Mouse (Mus musculus) natural killer cell, adult 2 months (primary cell): Measurements from ENCODE around the gene Adgrf5.

Source experiments
- DNase-seq, 2 experiments: peaks; one replicate each; pipeline ENCODE4 v3.0.0; 2022; ENCODE audit warnings: low spot score in 2 of 2

Adgrf5 gene

GRCm38 (mm10) chr17:43378703-43379102 lies 18.5 kb downstream of the Adgrf5 start:
- DNase-seq = no peak

DNA sequence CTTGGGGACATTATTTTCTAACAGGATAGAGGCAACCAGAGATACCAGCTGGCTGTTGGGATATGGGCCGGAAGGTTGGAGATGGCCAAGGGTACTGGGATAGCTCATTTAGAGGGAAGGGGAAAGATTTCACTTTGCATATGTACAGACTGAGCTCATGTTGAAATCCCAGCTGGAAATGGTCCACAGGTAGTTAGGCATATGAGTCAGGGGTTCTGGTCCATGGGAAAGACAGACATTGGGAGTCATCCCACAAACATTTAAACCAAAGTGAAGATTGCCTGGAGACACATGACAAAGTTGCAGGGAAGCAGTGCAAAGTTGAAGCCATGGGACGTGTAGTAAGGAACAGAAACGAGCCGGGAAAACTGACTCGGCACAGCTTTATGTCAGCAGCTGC lies 26.1 kb downstream of the Adgrf5 start:
- no peak for DNase-seq

DNA sequence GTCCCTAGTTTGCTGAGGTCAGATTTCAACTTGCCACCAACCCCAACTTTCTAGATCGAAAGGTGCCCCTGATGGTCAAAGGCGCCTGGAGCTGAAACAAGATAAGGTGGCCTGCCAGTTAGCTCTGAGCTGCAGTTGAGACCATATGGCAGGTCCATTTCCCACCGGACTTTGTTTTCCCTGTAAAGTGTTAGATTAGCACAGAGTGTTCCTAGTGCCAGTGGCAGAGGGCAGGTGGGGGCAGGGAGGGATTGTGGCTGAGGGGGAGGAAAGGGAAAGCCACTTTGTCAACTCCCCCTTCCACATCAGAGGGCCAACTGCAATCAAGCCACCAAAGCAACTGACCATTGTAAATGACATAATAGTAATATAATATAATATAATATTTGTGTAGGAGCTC lies 26.9 kb downstream of the Adgrf5 start:
- DNase-seq = no peak

GRCm38 (mm10) chr17:43389256-43389655 lies 29.0 kb downstream of the Adgrf5 start:
- no peak for DNase-seq

DNA sequence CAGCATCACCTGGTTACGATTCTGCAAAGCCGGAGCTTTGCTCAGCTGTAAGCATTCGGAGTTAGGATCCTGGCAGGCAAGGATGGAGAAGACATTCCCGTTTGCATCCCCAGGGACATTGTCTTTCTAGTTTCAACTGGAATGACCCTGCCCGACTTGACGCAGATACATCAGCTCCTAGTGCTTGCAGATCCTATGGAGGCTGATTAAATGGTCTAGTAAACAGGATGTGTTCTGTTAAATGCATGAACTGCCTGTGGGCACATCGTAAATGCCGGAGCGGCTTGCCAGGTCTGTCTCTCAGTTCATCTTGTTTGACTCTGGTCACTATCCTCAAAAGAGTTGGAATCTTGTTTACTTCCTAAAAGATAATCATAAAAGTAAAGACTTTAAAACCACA lies 31.9 kb downstream of the Adgrf5 start:
- DNase-seq = no peak

GRCm38 (mm10) chr17:43393669-43394068 lies 33.4 kb downstream of the Adgrf5 start:
- no peak for DNase-seq

GRCm38 (mm10) chr17:43395400-43396258 lies 35.4 kb downstream of the Adgrf5 start:
- DNase-seq = no peak

DNA sequence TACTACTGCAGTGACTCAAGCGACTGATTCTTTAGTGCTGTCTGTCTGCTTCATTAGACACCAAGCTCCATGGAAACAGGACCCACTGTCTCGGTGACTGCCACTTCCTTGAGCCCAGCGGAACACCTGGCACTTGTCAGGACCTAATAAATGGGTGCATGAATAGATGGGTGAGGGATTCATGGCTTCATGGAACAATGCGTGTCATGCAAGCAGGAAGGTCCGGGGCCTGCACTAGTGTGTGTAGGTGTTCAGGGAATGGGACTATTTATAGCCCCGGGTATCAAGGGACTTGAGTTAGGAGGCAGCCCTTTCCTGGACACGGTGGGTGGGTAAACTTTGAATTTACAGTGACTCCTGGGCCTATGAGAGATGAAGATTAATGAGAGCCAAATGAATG lies 38.4 kb downstream of the Adgrf5 start:
- DNase-seq = no peak

DNA sequence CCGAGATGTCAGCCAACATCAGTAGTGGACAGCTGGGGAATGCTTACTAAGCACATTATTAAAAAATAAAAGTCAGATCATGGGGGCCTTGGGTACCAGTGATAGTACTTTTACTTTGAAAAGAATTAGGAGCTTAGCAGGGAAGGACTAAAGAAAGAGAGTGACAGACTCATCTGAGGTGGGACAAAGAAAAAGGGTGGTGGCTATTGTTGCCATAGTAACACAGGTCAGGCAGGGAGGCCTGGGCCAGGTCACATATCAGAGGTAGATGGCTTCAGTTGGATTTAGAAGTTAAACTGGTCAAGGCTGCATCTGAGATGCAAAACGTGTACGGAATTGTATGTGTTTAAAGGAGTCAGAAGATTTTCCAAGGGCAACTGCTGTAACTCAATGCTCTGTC lies 38.9 kb downstream of the Adgrf5 start:
- DNase-seq = no peak

GRCm38 (mm10) chr17:43400483-43400882 lies 40.2 kb downstream of the Adgrf5 start:
- no peak for DNase-seq

DNA sequence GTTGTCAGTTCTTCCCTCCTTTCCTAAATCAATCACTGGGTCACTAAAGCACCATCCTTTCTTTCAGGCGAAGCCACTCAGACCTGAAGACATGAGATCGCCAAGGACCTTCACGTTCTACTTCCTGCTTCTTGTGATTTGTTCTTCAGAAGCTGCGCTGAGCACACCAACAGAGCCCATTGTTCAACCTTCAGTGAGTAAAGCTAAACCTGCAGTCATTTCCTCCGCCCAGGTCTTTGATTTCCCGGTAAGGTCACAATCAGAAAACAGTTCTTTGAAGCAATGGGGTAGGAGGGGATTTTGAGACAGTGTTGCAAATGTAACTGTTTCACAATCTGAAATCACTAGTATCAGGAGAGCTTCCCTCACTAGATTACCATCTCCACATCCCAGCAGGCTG lies 43.6 kb downstream of the Adgrf5 start:
- DNase-seq = no peak

DNA sequence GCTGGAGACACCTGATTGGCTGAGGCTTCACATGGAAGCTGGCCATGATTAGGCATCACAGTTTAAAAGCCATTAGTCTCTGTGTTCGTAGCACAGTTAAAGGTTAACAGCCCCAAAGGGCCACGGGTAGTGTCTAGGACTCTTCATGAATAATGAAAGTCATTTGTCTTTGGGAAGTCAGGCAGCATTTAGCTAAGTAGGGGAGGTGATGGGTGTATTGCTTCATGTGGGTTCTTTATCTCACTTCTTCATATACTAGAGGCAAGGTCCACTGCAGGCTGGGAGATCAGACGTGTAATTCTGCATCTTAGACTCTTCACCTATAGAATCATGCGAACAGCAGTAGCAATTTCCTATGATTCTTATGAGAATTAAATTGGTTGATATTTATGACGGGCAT lies 44.2 kb downstream of the Adgrf5 start:
- no peak for DNase-seq

GRCm38 (mm10) chr17:43406321-43406720 lies 46.1 kb downstream of the Adgrf5 start:
- DNase-seq = no peak

DNA sequence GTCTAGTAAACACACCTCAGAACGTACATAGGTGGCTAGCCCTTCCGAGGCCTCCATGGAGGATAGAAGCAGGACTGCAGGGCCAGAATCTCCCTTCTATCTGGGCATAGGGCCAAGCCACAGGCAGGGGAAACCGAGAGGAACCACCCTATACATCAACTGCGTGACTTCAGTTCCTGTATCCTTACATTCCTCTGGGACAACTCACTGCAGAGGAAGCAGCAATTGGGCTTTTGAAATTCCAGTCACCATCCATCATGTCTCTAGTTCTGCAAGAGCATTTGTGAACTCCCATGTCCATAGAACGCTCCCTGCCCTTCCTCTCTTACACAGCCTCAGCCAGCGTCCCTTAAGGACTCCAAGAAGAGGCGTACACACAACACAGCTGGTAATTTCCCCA lies 47.3 kb downstream of the Adgrf5 start:
- no peak for DNase-seq

GRCm38 (mm10) chr17:43413182-43413581 lies 52.9 kb downstream of the Adgrf5 start:
- DNase-seq = no peak

GRCm38 (mm10) chr17:43419204-43419603 lies 59.0 kb downstream of the Adgrf5 start:
- no peak for DNase-seq

- no peak for DNase-seq
Observed at GRCm38 (mm10) chr17:43420381-43420780, 60.1 kb downstream of the Adgrf5 start.

DNA sequence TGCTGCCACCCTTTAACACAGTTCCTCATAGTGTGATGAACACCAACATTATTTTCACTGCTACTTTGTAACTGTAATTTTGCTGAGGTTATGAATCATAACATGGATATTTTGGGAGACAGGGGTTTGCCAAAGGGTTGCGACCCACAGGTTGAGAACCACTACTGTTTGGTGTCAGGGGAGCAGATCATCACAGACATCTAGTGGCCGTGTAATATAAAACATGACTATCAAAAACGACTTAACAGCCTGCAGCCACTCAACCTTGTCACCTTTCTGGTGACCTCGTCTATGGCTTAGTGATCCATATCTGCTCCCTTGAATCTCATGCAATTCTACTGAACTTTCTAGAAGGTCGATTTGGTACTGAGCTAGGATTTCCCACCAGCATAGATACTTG lies 63.7 kb downstream of the Adgrf5 start:
- DNase-seq = no peak

- DNase-seq = no peak
Observed at GRCm38 (mm10) chr17:43431692-43432091, 71.4 kb downstream of the Adgrf5 start.

DNA sequence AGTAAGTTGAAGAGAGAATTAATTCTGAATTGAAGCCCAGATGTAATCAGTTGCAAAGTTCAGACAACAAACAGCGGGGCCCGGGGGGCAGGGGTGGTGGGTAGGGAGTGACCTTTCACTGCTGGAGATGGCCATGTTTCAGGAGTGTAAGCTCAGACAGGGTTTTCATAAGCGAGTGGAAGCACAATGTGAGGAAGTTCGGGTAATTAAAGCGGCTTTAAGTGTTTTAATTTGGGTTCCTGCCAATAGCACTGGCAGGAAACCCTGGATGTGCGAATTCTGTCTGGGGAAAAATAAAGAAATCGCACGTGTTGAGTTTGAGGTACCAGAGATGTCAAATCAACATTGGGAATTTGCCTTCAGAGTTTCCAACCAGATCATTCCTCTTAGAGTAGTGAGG lies 74.2 kb downstream of the Adgrf5 start:
- no peak for DNase-seq

DNA sequence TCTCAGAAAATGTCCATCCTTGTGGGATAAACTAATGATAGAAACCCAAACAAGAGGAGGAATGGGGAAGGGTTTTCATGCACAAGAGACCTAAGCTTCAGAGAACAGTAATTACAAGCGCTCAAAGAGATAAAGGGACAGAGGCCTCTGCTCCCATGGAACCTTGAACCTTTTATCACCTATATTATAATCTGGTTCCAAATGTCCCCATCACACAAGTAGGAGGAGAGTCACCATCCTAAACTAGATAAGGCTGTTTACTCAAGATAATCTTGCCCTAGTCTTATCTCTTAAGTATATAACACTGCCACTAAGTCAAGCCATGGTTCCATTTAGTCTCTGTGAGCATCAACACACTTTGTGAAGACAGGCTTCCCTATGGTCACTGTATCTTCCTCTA lies 91.0 kb downstream of the Adgrf5 start:
- DNase-seq = no peak

DNA sequence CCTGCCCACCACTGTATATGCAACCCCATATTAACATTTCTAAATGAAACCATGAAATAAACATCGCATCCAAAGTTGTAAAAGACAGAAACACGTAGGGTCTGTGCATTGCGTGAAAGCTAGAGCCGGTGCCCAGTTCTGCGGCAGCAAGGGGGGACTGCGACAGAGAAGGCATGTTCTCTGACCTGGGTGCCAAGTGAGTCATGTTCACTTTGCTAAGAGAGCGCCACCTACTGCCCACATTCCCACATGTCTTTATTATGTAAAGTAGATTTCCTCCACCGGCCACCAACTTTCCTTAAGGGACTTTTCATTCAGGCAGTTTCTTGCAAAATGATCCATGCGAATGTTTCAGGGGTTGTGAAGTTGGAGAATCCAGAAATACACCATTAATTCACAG lies 98.3 kb downstream of the Adgrf5 start:
- DNase-seq = peak; percentile 5 to 51

DNA sequence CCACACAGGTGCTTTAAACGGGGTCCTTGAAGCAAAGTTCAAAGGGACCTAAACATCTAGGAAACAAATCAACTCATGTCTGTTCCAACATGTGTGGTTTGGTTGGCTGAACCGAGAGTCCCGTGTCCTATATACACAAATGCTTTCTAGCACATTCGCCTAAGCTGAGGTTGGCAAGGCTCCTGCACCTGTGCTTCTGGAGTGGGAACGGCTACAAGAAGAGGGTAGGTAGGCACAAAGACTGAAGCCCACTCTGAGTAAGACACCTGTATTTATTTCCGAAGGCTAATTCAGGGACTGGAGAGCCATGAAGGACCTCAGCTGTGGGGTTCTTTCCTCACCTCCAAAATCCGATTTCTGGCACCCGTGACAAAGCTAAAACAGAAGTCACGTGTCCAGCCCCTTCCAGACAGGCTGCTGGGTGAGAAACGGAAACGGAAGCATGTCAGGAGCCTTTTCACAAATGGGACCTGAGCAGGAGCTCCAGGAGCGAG lies 99.5 kb downstream of the Adgrf5 start:
- no peak for DNase-seq
